Mouse (Mus musculus) heart, postnatal 0 days (tissue): Measurements from ENCODE around the gene Mapt.

Experiments used
- CTCF ChIP-seq: IDR thresholded peaks from 2 replicates; pipeline ENCODE4 v1.5.1; 2016; ENCODE audit warnings: antibody characterized with exemption, control low read depth, low read depth
- EP300 ChIP-seq: IDR thresholded peaks from 2 replicates; pipeline ENCODE4 v1.6.1; 2016; ENCODE audit warnings: antibody characterized with exemption, low read depth

- TF ChIP-seq CTCF (no peak), EP300 (no peak)
Observed at GRCm38 (mm10) chr11:104329185-104329926, 98.2 kb downstream of the Mapt start.
